Mouse (Mus musculus): ENCODE measurements around the gene Rgl1. TPM values are rescaled to one million over a fixed set of nuclear protein-coding genes. Genes with fewer than 3 reads are reported as not detected.

Rgl1 gene
- polyA plus RNA-seq, 1 experiment = 73.2 TPM

DNA sequence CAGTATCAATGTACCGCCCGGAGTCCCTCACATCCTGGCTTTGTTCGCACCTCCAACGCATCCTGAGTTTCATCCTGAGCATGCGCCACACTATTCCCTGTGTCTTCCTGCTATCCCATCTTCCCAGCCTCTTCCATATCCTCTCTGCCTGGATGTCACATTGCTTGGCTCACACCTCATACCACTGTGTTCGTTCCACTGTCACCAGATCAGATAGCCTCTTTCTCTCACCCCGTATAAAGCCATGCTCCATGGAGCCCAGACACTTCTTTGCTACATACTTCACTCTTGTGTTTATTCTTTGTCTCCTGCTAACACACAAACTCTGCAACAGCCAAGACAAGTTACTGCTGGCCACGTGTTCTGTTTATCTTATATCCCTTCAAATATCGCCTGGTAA is 195.5 kb downstream of the Rgl1 start:
- WGBS = 81% methylated on average over 9 of the region's 9 CpGs
- Histone ChIP-seq H3K4me1 (ENCODE audit: control insufficient read depth, insufficient read depth, low read length) (peaks cover 30% of the 10 kb centered on the region), H3K27me3 (replicated peaks; ENCODE audit: control insufficient read depth, insufficient read depth, low read length) (no peaks in the 10 kb centered on the region), H3K4me3 (ENCODE audit: insufficient read depth, low read depth, low read length) (no peak overlapping the region), H3K36me3 (ENCODE audit: control insufficient read depth, insufficient read depth, low read length) (no peaks in the 10 kb centered on the region; the same call in 1 of the 2 replicates), H3K27ac (ENCODE audit: insufficient read depth, low read depth, low read length) (no peak overlapping the region)
- no peak for TF ChIP-seq POLR2A (IDR thresholded peaks at IDR 0.05; ENCODE audit: low read depth, low read length)
- TF ChIP-seq CTCF (conservative IDR thresholded peaks at IDR 0.05; ENCODE audit: insufficient read depth, insufficient read length, low read depth, low read length) = no peak
- no peak for DNase-seq

DNA sequence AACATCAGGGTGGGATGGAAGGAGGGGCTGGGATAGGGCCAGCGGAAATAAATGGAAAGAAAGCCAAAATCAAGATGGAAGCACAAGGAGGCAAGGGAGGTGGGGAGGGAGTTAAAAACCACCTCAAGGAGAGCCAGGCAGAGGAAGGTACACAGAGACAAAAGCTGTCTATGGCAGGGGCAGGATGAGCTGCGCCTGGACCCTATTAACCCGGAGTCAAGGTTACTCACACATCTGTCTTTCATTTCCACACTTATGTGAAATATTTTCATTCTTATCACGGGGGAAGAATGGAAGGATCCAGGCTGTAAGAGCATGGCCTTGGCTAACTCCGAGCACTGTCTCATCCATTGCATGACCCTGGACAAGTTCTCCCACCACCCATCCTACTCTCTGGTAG is 202.9 kb downstream of the Rgl1 start:
- Histone ChIP-seq H3K27ac (ENCODE audit: insufficient read depth, low read depth, low read length) (no peak overlapping the region), H3K36me3 (ENCODE audit: control insufficient read depth, insufficient read depth, low read length) (no peaks in the 10 kb centered on the region; the same call in 1 of the 2 replicates), H3K27me3 (replicated peaks; ENCODE audit: control insufficient read depth, insufficient read depth, low read length) (no peaks in the 10 kb centered on the region), H3K4me1 (ENCODE audit: control insufficient read depth, insufficient read depth, low read length) (peaks cover 25% of the 10 kb centered on the region), H3K4me3 (ENCODE audit: insufficient read depth, low read depth, low read length) (no peak overlapping the region)
- TF ChIP-seq POLR2A (IDR thresholded peaks at IDR 0.05; ENCODE audit: low read depth, low read length) = no peak
- TF ChIP-seq CTCF (conservative IDR thresholded peaks at IDR 0.05; ENCODE audit: insufficient read depth, insufficient read length, low read depth, low read length) = no peak
- 82% methylated on average over 5 of the region's 5 CpGs for WGBS
- no peak for DNase-seq

DNA sequence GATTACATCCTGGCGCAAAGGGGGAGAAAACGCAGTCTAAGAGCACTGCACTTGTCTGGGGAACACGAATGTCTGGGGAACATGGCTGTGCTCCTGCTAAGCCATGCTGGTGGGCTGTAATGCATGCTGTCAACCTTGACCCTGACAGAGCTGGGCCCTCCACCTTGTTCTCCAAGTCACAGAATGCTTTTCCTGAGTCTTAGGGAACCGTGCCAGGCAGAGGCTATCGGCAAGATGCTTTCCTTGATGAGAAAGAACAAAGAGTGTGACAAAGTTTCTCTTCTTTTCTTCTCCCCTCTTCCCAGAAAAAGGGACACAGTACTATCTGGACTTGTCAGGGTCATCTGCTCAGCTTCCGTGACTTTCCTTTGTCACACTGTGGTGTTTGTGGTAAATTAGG is 203.3 kb downstream of the Rgl1 start:
- TF ChIP-seq POLR2A (IDR thresholded peaks at IDR 0.05; ENCODE audit: low read depth, low read length) = no peak
- TF ChIP-seq CTCF (conservative IDR thresholded peaks at IDR 0.05; ENCODE audit: insufficient read depth, insufficient read length, low read depth, low read length) = no peak
- no peak overlapping the region for H3K4me3 ChIP-seq (ENCODE audit: insufficient read depth, low read depth, low read length)
- peaks cover 25% of the 10 kb centered on the region for H3K4me1 ChIP-seq (ENCODE audit: control insufficient read depth, insufficient read depth, low read length)
- H3K27ac ChIP-seq (ENCODE audit: insufficient read depth, low read depth, low read length) = no peak overlapping the region
- 68% methylated on average over 6 of the region's 6 CpGs for WGBS
- H3K27me3 ChIP-seq (replicated peaks; ENCODE audit: control insufficient read depth, insufficient read depth, low read length) = no peaks in the 10 kb centered on the region
- no peak for DNase-seq
- no peaks in the 10 kb centered on the region; the same call in 1 of the 2 replicates for H3K36me3 ChIP-seq (ENCODE audit: control insufficient read depth, insufficient read depth, low read length)

DNA sequence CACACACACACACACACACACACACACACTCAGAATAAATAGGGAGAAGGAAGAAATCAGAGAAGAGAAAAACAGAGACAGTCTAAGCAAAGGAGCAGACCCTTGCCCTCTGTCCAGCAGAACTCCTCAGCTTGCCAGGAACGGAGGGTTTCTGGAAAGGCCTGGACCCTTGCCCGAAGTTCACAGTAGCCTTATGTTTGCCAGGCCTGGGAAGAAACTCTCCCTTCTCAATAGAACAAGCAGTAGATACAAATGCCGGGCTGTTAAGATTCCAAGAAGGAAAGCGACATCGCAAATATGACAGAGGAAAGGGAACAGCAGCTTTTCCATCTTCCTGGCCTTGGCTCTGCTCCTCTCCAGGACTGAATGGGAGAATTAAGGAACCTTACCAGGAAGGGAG is 205.7 kb downstream of the Rgl1 start:
- H3K4me1 ChIP-seq (ENCODE audit: control insufficient read depth, insufficient read depth, low read length) = peaks cover 33% of the 10 kb centered on the region
- H3K27me3 ChIP-seq (replicated peaks; ENCODE audit: control insufficient read depth, insufficient read depth, low read length) = no peaks in the 10 kb centered on the region
- DNase-seq = peak; percentile 88
- H3K4me3 ChIP-seq (ENCODE audit: insufficient read depth, low read depth, low read length) = no peak overlapping the region
- peak overlapping the region; percentile 87 for H3K27ac ChIP-seq (ENCODE audit: insufficient read depth, low read depth, low read length)
- peaks cover 6% of the 10 kb centered on the region; the same call in 1 of the 2 replicates for H3K36me3 ChIP-seq (ENCODE audit: control insufficient read depth, insufficient read depth, low read length)
- 37% methylated on average over 5 of the region's 5 CpGs for WGBS
- no peak for TF ChIP-seq POLR2A (IDR thresholded peaks at IDR 0.05; ENCODE audit: low read depth, low read length)
- no peak for TF ChIP-seq CTCF (conservative IDR thresholded peaks at IDR 0.05; ENCODE audit: insufficient read depth, insufficient read length, low read depth, low read length)

DNA sequence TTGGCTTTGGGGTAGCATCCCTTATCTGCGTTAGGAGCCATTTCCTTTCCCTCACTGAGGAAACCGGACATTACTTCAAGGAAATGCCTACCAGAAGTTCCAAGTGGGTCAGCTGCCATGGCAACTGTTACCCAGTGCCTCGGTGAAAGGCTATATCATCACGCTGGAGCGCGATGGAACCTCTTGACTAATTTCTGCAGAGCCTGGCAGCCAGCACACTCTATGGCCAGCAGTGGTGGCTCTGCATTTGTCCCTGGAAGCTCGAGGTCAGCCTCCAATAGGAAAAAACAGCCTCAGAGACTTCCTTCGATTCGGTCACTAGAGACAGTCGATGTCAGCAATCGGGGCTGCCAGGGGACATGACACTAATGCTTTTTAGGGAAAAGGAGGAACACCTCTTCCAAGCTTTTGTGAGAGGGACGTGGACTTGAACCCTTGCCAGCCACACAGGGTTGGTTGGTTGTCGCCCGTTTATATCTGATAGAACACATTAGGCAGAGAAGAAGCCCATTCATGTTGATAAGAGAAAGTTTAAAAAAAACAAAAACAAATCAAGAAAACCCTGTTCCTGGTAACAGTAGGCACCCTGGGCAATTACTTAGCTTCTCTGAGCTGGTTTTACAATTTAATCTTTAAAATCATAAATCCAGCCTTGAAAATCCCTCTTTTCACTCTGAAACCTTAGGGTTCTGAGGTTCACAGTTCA is 209.4 kb downstream of the Rgl1 start:
- peak; percentile 75 for DNase-seq
- H3K4me1 ChIP-seq (ENCODE audit: control insufficient read depth, insufficient read depth, low read length) = peaks cover 35% of the 10 kb centered on the region
- H3K27me3 ChIP-seq (replicated peaks; ENCODE audit: control insufficient read depth, insufficient read depth, low read length) = no peaks in the 10 kb centered on the region
- H3K27ac ChIP-seq (ENCODE audit: insufficient read depth, low read depth, low read length) = peak overlapping the region; percentile 82; the same call in 1 of the 2 replicates
- TF ChIP-seq POLR2A (IDR thresholded peaks at IDR 0.05; ENCODE audit: low read depth, low read length) (no peak), CTCF (conservative IDR thresholded peaks at IDR 0.05; ENCODE audit: insufficient read depth, insufficient read length, low read depth, low read length) (no peak)
- H3K4me3 ChIP-seq (ENCODE audit: insufficient read depth, low read depth, low read length) = no peak overlapping the region
- 25% methylated on average over 14 of the region's 14 CpGs for WGBS
- H3K36me3 ChIP-seq (ENCODE audit: control insufficient read depth, insufficient read depth, low read length) = peaks cover 13% of the 10 kb centered on the region; the same call in 1 of the 2 replicates

DNA sequence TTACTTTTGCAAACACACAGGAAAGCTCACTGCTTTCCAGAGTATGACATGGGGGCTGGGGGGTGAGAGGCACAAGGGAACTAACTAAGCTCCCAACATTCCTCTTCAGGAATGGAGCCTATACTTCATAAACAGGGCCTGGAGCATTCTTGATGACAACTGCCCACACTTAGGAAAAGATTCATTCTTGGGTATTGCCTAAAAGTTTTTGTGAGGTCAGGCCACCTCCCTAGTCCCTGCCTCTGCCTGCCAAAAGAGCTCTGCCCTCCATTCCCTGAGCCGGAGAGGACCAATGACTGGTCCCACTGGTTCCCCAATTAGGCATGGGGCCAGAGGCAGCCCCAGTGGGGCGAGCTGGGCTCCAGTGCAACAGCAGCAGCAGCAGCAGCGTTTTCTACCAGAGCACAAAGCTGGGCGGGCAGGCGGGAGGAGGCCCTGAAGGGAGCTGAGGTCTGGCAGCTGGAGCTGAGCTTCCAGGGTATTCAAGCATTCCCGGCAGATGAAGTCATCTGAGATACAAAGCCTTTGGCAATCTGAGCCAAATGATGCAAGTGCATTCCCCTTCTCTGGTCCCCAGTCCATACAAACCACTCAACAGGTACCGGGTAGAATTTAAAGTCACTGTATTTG is 210.1 kb downstream of the Rgl1 start:
- DNase-seq = peak; percentile 76
- peaks cover 14% of the 10 kb centered on the region; the same call in 1 of the 2 replicates for H3K36me3 ChIP-seq (ENCODE audit: control insufficient read depth, insufficient read depth, low read length)
- peaks cover 29% of the 10 kb centered on the region for H3K4me1 ChIP-seq (ENCODE audit: control insufficient read depth, insufficient read depth, low read length)
- 11% methylated on average over 7 of the region's 7 CpGs for WGBS
- H3K4me3 ChIP-seq (ENCODE audit: insufficient read depth, low read depth, low read length) = no peak overlapping the region
- H3K27me3 ChIP-seq (replicated peaks; ENCODE audit: control insufficient read depth, insufficient read depth, low read length) = no peaks in the 10 kb centered on the region
- peak overlapping the region; percentile 82 for H3K27ac ChIP-seq (ENCODE audit: insufficient read depth, low read depth, low read length)
- TF ChIP-seq CTCF (conservative IDR thresholded peaks at IDR 0.05; ENCODE audit: insufficient read depth, insufficient read length, low read depth, low read length) = no peak
- TF ChIP-seq POLR2A (IDR thresholded peaks at IDR 0.05; ENCODE audit: low read depth, low read length) = no peak

- peaks cover 23% of the 10 kb centered on the region for H3K4me1 ChIP-seq (ENCODE audit: control insufficient read depth, insufficient read depth, low read length)
- no peak overlapping the region for H3K4me3 ChIP-seq (ENCODE audit: insufficient read depth, low read depth, low read length)
- no peak for TF ChIP-seq CTCF (conservative IDR thresholded peaks at IDR 0.05; ENCODE audit: insufficient read depth, insufficient read length, low read depth, low read length)
- no peak for TF ChIP-seq POLR2A (IDR thresholded peaks at IDR 0.05; ENCODE audit: low read depth, low read length)
- H3K36me3 ChIP-seq (ENCODE audit: control insufficient read depth, insufficient read depth, low read length) = peaks cover 14% of the 10 kb centered on the region; the same call in 1 of the 2 replicates
- no peaks in the 10 kb centered on the region for H3K27me3 ChIP-seq (replicated peaks; ENCODE audit: control insufficient read depth, insufficient read depth, low read length)
- 45% methylated on average over 15 of the region's 15 CpGs for WGBS
- peak; percentile 62 for DNase-seq
- peak overlapping the region; percentile 88 for H3K27ac ChIP-seq (ENCODE audit: insufficient read depth, low read depth, low read length)
Measured at GRCm38 (mm10) chr1:152553912-152554547, 212.1 kb downstream of the Rgl1 start.
